Mouse (Mus musculus): ENCODE measurements around the gene Foxp1.

Foxp1 gene

DNA sequence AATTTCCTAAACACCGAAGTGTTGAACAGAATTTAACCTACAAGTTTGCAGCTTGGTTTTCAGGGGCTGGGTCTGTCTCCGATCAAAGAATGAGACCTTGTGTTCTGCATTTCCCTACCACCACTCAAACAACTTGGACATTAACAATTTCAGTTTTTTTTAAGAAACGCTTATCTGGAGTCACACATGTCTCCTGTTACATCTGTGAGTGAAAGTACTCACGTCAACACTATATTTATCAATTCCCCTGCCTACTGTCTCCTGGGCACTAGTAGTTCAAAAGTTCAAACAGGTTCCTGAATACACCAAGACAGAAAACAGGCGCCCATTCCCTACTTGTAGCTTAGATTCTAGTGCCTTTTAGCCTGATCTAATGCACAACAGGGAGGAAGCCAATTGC, 172.4 kb downstream of the Foxp1 start:
- DNase-seq: no peak

DNA sequence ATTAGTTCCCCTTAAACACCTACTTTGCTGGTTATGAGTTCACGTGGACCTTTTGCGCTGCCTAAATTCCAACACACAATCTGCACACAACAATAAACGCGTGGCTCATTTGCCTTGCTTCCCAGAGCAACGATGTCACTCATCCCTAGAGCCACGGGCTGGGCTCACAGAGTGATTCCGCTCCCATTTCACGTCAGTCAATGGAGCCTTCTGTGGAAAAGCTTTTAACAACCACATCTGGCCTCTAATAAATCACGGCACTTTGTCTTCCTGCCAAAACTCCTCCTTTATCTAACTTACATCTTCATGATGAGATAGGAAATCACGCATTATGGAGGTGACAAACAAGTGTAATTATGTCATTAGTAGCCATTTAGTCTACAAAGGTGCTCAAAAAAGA, 174.7 kb downstream of the Foxp1 start:
- DNase-seq: no peak

DNA sequence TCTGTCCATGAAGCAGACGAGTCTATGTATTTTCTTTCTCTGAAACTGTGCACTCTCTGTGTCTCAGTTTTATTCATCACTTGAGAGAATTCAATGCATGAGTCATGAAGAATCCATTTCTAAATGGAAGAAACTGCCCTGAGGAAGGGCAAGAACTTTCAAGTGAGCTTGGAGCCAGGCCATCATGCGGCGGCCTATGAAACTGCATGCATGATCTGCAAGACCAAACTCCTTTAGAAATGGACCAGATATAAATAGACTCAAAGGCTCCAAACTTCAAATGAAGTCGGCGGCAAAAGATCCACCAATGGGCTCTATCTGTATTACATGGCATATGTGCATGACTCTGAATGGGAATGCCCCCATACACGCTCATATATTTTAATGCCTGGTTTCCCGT, 177.6 kb downstream of the Foxp1 start:
- no peak for DNase-seq

DNA sequence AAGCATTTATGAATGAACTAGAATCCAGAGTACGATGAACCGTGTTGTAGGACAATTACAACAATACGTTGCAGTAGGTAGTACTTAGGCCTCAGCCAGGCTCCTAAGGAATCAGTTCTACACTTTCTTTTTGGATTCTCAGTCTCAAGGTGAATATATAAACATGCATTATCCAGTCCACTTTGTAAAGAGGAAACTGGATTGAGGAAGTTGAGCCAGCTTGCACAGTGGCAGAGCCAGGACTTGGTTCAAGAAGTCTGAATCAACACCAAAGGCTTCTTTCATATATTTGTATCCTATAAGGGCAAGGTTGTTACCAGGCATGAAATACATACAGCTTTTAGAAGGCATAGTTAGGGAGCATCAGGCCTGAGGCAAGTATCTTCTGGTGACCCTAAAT, 178.2 kb downstream of the Foxp1 start:
- DNase-seq: no peak

DNA sequence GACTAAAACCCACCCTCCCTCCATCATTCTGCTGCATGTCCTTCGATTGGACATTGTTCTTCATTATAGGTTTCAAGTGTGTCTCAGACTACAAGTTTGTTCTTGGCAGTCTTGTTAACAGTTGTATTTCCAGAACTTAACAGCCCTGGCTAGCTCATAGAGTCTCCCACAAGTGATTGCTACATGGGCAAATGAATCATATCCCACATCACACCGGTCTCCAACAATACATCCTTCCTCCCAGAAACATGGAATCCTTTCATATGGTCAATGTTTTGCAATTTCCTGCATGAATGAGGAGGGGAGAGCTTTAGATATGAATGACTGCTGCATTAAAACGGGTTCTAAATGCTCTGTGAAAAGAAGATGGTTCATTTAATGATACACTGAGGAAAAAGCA, 178.7 kb downstream of the Foxp1 start:
- DNase-seq: no peak

DNA sequence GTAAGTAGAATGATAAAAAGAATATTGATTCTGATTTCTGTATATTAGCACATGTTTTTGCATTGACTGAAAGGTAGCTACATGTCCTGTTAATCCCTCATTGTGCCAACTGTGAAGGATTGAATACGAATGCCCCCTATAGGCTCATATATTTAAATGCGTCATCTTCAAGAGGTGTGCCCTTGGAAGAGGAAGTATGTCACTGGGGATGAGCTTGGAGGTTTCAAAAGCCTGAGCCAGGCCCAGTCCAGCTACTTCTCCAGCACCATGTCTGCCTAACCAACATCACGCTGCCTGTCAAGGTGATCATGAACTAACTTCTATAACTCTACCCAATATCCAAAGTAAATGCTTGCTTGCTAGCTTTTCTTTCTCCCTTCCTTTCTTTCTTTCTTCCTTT, 180.1 kb downstream of the Foxp1 start:
- no peak for DNase-seq

DNA sequence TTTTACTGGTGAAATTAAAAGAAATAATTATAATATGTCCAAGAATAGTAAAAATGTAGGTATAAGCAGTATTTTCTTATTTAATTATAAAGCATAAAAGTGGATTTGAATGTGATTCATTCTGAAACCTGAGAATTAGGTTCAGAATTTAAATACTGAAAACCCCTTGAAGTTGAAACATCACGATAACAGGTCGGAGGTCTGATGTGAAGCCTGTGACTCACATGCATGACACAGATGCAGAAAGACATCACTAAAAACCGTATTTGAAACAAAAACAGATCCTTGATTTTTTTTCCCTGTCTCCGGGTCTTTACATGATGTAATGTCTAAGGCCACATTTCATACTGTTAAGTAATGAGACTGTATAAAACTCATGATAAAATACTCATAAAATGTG, 181.6 kb downstream of the Foxp1 start:
- no peak for DNase-seq

DNA sequence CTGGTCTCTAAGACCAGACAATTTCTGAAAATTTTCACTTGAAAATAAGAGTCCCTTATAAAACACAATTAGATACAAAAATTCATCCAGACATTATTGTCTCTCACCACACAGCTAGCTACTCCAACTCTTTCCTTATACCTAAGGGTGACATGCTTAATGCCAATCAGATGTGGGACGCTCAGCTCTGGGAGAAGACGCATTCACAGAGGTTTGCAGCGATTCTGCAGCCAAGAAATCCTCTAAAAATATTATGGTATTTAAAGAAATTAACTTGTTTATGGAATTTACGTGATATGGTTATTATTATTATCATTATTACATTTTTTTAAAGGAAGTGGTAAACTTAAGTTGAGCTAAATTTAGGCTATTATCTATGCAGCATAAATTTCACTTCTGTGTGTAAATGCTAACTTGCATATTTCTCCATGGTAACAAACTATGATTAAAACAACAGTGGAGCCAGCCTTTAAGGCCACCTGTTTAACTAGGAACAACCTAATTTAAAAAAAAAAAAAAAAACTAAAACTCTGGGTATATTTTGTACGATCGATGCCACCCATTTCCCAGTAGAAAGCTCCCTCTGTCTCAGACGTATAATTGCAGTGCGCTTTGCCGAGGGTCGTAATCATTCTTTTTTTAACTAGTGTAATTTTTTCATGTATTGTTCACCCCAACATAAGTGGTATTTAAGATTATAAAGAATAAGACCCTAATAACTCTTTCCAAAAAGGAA, 182.4 kb downstream of the Foxp1 start:
- DNase-seq: no peak

DNA sequence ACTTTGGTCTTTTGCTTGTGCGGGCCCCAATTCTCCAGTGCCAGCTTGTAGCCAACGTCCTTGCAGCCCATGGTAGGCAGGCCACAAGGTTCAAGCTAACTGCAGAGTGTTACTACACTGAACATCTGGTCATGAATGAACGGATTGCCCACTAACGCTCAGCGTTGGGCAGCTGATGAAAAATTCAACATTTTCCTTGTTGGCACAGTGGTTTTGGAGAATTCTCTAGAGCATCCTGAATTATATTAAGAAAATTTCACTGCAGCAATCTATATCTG, 183.2 kb downstream of the Foxp1 start:
- no peak for DNase-seq

DNA sequence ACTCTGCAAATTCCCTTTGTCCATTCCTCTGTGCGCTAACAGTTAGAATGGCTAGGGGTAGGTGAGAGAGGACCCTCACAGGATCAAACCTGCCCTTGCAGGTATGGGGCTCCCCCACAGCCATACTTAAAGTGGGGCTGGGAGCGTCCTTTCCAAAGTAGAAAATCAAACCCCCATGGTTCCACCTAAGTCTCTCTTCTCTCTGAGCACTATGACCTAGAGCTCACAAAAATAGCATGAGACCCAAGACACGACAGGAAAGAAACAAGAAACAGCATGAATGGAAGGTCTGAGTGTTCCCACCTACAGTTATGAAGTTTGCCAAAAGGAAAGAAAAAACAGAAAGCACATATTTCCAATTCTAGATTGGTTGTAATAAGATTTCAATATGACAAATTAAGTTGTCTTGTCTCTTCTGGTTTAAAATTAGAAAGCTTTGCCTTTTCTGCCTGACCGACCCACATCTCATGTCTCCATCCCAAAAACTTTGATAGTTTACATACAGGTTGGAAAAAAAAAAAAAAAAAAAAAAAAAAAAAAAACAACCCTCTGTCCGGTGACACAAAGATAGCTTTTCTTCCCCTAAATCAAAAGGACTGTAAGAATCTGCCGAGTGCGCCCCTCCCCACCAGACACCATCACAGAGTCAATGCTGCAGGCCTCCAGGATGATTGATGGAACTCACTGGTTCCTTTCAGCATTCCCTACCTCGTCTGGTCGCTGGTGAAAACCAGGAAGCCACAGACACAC, 183.8 kb downstream of the Foxp1 start:
- no peak for DNase-seq

DNA sequence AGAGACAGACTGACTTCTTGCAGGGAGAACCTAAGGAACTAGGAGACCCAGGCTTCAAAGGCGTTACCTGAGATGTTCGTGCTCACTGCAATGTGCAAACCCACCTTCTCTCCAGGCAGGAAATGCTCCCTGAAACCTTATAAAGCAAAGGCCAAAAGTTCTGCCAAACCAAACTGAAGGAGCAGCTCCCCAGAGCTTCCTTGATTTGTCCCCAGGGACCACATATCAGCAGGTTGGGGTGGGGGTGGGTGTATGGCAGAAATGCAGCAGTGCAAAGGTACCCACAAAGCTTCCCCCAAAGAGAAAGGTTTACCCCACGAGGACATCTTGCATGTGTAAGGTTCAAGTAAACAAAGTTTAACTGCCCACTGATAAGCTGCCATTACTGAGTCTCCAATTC, 184.3 kb downstream of the Foxp1 start:
- DNase-seq: no peak

DNA sequence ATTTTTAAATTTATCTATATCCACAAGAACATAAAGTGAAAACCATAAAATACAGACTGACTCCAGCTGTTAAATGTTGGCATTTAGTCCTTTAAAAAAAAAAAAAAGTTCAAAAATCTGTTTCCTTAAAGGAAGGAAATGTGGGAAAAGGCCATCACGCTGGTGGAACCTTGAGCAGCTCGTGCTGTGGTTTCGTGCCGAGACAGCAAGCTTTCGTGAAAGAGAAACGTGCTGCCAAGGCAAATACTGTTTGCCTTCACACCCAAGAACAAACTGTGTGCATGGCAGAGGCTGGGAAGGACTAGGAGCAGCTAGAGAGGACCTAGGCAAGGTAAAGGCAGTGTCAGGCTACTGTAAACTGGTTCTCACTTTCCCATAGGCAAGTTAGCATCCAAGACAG, 184.9 kb downstream of the Foxp1 start:
- DNase-seq: no peak

DNA sequence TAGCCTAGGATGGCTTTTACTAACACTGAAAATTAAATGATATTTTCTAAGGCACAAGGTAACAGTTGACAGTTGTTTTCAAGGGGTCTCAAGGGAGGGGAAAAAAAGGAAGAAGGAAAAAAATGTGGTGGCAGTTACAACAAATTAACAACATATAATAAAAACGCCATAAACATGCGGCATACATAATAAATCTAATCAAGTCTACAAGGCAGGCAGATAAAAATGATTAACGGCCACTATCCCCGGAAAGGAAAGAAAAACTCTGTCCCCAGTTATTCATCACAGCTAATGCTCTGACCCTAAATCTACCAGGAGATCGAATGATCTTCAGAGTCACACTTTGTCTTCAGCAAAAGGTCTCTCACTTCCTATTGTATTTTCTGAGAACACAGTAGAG, 186.3 kb downstream of the Foxp1 start:
- DNase-seq: no peak

DNA sequence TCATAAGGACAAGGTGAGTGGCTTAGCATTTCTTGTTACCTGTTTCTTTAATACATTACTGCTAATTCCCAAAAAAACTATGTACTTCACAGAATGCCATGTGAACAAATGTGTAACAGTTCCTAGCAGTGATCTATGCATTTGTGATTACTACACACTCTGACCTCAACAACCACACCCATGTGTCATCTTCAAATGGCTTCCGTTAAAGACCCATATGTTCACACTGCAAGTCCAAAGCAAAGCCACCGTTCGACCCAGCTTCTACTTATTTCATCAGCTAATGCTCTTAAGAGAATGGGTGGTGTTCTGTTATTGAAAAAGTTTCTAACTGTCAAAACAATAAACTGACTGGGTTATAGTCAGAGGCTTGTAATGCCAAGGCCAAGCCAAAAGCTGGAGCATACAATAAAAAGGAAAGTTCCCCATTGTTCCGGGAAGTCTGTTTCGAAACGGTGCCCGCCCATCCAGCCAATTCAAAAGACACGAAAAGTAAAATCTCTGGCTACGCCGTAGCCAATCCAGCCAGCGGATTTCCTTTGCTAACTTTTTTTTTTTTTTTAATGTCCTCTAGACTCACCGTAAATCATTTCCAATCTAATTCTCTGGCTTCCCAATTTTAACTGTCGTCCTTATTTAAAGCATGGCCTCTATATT, 187.2 kb downstream of the Foxp1 start:
- peak; percentile 21 for DNase-seq

DNA sequence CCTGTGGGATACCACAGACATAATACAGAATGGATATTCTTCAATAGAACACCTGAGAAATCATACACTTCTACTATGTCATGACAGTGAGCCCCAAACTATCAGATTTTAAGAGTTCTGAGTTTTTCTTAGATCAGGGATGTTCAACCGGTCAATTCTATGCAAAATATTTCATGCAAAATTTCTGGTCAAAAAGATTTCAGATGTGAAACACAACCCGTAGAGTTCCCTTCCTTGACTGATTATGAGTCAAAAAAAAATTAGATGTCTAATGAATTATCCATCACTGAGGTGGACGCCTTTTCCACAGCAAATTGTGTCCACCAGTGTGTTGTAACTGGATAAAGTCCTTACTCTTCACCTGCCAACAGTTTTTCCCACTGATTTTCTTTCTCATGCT, 188.3 kb downstream of the Foxp1 start:
- DNase-seq: no peak

DNA sequence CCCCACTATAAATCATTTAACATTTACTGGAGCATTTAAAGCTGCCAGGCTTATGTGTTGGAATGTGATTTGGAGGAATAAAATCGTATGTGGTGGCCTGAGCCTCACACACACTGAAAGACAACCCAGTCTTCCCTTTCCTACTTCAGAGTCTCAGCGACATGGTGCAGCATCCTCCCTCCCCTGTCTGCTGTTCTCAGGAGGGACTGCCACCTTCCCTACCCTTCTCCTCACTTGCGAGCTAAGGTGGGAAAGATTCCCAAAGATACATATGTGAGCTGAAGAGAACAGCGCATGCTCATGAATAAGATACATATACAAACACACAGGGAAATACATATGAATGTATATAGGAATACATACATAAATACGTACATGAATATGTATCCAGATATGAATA, 189.4 kb downstream of the Foxp1 start:
- DNase-seq: no peak

DNA sequence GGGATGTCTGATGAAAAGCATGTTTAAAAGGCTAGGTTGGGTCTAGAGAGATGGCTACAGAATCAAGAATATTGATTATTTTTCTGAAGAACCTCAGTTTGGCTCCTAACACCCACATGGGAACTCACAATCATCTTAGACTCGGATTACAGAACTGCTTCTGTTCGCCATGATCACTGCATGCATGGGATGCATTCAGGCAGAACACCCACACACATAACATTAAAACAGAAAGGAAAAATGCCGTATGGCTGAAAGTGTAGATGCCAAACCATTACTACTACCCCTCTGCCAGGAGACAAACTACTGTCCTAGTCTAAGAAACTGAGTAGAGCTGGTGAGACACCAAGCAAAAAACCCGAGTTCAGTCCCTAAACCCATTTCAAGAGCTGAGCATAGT, 192.4 kb downstream of the Foxp1 start:
- no peak for DNase-seq

DNA sequence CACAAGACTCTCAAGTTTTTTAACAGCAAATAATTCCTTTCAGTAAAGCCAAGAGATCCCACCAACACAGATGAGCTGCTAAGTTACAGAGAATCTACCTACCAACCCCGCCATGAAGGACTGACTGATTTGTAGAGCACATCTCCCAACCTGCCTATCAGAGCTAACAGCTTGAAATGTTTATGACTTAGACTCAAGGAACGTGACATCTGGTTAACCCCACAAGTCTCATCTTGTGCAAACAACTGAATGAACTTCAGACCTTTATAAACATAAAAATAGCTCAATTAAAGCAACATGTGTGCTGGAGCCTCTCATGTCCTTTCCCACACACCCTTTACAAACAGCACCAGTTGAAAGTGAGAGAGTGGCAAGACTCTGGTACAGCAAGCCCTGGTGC, 193.9 kb downstream of the Foxp1 start:
- DNase-seq: no peak

DNA sequence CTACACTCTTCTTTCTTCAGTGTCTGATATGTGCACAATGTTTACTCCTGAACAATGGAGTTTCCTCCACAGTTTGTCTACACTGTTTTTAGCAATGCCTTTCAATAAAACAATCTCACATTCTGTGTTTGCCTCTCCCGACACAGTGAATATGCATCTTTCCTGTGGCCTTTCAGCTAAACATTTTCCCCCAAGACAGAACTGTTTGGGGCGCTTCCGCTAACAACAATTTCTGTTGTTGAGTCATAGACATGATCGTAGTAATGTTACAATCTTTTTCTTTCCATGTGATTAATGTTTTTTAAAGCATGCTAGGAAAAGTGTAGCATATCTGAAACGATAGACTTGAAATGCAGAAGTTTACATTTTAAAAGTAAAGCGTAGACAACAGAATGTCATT, 194.4 kb downstream of the Foxp1 start:
- no peak for DNase-seq

DNA sequence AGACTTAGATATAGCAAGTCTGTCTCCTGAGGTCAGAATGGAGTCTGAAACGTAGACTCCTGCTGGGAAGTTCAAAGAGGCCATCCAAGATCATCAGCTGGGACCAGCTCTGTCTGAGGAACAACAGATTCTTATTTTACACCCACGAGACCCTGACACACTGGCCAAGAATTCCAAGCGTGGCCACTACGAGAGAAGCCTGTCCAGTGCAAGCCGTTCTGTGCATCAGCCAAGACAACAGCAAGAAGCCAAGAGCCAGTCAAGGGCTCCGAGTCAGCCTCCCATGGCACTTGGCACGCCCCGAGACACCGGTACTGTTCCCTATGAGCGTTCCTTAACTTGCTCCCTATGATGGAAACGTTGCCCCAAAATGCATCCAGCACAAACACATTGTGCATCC, 194.8 kb downstream of the Foxp1 start:
- DNase-seq: no peak

DNA sequence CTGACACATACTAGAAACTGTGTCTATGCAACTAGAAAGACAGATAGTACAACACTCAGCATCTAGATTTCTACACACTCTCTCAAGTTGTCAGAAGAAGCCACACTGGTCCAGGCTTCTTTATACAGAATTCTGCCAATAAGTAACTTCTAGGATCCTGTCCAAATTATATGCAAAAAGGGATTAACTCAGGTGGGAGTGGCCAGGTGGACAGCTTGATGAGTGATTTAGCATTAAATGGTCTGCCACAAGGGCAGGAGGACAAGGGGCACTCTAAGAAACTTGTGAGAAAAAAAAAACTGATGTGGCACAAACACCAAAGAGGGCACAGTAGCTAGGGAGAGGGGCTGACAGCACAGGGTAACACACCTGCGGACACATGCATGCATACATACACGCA, 196.6 kb downstream of the Foxp1 start:
- DNase-seq: no peak

DNA sequence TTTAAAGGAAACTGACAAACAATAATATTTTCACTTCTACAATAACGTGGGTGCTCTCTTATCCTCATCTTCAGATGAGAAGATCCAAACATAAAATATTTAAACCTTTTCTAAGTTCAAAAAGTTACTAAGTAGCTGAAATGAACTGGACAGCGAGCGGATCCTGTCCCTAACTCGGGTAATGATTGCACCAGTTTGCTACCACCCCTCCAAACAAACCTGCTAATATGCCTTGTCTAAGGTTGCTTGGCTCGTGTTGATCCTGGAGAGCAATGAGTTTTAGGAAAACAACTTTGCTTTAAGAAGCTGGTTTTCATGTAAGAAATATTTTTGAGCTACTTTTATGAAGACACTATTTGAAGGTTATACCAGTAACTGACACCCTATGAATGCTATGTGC, 197.1 kb downstream of the Foxp1 start:
- DNase-seq: no peak

DNA sequence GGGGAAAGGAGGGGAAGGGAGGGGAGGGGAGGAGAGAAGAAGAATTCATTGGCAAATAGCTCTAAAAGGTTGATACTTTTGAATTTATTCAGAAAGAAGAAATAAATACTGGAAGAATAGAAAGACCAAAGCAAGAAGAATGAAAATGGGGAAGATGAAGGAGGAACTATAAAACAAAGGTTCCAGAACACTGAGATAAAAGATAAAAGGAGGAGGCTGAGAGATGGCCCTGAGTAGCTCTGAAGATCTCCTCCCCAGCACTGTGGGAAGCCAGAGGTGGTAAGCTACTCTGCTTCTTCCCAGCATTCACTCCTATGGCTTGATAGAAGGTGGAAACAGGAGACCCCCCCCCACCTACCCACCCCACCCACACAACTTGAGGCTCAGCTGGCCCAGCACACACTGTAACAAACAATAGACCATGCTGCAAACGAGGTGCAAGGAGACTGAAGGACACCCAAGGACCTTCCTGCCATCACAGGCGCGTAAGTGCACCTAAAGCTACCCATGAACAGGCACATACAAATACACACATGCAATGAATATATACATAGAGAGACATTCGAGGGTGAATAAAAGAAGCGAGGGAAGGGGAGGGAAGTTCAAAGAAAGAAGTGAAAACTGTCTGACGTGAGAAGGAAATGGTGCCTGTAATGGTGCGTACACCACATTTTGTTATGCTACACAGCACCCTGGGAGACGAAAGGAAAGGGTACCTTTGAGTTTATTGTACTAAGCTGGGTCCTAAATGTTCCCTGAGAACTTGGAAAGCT, 200.2 kb downstream of the Foxp1 start:
- DNase-seq: no peak

DNA sequence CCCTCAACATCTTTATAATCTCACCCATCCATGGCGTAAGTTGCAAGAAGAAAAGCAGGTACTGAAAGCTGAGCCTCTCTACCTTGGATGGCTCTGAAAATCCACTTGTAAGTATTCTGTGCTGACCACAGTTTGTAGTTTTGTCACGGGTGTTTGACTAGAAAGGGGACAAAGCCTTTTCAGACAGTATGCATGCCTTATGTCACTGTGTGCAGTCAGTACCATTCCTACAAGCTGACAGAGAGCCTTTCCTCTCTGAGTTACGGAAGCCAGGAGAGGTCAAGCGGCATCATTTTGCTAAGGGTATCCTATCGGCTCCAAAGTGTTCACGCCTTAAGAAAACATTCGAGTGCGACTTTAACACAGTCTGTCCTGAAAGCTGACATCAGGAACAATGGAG, 202.1 kb downstream of the Foxp1 start:
- no peak for DNase-seq
